Mouse (Mus musculus): ENCODE measurements at regions not wholly inside any gene's neighbourhood (a gene's known extent, or its start where the extent isn't known, plus 50 kb on each side); places are given as distances from the start of the nearest gene placed in this dataset.

DNA sequence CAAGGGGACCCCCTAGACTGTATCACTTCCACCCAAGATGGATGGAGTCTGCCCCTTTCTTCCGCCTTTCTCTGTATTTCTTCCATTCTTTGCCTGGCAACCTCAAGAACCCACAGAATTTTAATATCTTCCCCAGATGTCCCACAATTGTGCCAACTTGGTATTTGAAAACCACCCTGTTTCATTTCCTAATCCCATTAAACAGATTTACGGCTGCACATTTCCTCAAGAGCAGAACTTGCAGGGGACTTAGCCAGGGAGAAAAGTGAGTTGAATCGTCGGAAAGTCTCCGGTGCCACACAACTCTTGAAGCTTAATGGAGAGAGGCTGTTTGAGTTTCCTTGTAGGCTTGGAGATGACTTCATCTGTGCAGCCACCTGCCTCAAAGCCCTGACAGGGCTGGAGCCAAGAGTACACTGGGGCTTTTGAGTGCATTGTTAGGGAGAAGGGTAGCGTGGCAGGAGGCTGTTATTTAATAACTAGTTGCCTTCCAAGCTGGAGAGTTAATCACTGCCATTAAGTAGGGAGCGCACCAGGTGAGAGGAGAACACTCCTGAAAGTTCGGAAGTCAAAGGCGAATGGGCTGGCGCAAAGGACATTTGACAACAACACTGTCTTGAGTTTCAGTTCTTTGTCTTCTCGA, 93.5 kb downstream of the Tex36 start:
- no peak for TF ChIP-seq CTCF (IDR thresholded peaks at IDR 0.05; ENCODE audit: low read depth, low read length)
- no peak for TF ChIP-seq POLR2A (IDR thresholded peaks at IDR 0.05; ENCODE audit: borderline replicate concordance, low read depth, low read length)

Data from bone marrow macrophage, adult 2 months (primary cell).